Mouse (Mus musculus): ENCODE results near the gene P2ry14. TPM values are rescaled to one million over a fixed set of nuclear protein-coding genes. Genes with fewer than 3 reads are reported as not detected.

Gene P2ry14
- under 1 TPM; 0.73 to 0.77 TPM for total RNA-seq (2023)

GRCm38 (mm10) chr3:59153424-59153823 is at the start of gene P2ry14:
P2ry14 (minus strand) TSS chr3:59153618.

GRCm38 (mm10) chr3:59194938-59195337 is 41.5 kb upstream of the P2ry14 start, which contains the start of gene Gpr87:
Gpr87 (minus strand) TSS chr3:59195104.

GRCm38 (mm10) chr3:59101218-59101986 is 52.0 kb downstream of the P2ry14 start, which contains the start of gene Gpr171:
Gpr171 (minus strand) TSS chr3:59101821.

Other genes starting within 250 kb of the P2ry14 start
- 1 to 10 TPM; 1.0 to 1.1 TPM for gene Med12l, start 147.8 kb downstream of the P2ry14 start, total RNA-seq (2023)
- gene Gpr171, start 51.8 kb downstream of the P2ry14 start, total RNA-seq (2023) = 1 to 10 TPM; 1.9 to 3.0 TPM
- not detected for gene Gpr87, start 41.5 kb upstream of the P2ry14 start, total RNA-seq (2023)
- 10 to 100 TPM; 13.8 to 14.6 TPM for gene P2ry13, start 57.3 kb upstream of the P2ry14 start, total RNA-seq (2023)
- gene P2ry12, start 109.3 kb upstream of the P2ry14 start, total RNA-seq (2023) = 1 to 10 TPM; 1.3 to 1.8 TPM
- gene Igsf10, start 190.8 kb upstream of the P2ry14 start, total RNA-seq (2023) = not detected